Mouse (Mus musculus) heart, embryonic 11.5 days (tissue): ENCODE results near the gene BC016579. TPM values are rescaled to one million over a fixed set of nuclear protein-coding genes. Genes with fewer than 3 reads are reported as not detected.

ENCODE experiments used
- ATAC-seq: fragments of 200-750 bp; cut with Nextera tagmentation; replicated peaks from 2 replicates; pipeline ENCODE4 v1.8.0; 2017; ENCODE audit warnings: moderate library complexity; ENCODE audit not compliant: insufficient number of reproducible peaks, low FRiP score, low TSS enrichment
- H3K27ac ChIP-seq: fragments of 300-500 bp; sonication (generic); 2 replicates; pipeline ENCODE4 v1.5.1; 2014; ENCODE audit warnings: mild to moderate bottlenecking, low read depth, low read length
- H3K27me3 ChIP-seq: fragments of 300-500 bp; sonication (generic); 2 replicates; pipeline ENCODE4 v1.6.1; 2014; ENCODE audit warnings: mild to moderate bottlenecking, low read length, mixed read lengths; ENCODE audit not compliant: control insufficient read depth, insufficient read depth
- H3K36me3 ChIP-seq: fragments of 300-500 bp; sonication (generic); 2 replicates; pipeline ENCODE4 v1.6.1; 2014; ENCODE audit warnings: mild to moderate bottlenecking, low read length, moderate library complexity, mixed read lengths; ENCODE audit not compliant: control insufficient read depth, insufficient read depth
- H3K4me1 ChIP-seq: fragments of 300-500 bp; sonication (generic); 2 replicates; pipeline ENCODE4 v1.6.1; 2014; ENCODE audit warnings: low read length; ENCODE audit not compliant: control insufficient read depth, insufficient read depth
- H3K4me2 ChIP-seq: fragments of 300-500 bp; sonication (generic); 2 replicates; pipeline ENCODE4 v1.6.1; 2014; ENCODE audit warnings: mild to moderate bottlenecking, moderate library complexity
- H3K4me3 ChIP-seq: fragments of 300-500 bp; sonication (generic); 2 replicates; pipeline ENCODE4 v1.5.1; 2014; ENCODE audit warnings: low read depth, low read length
- H3K9ac ChIP-seq: fragments of 300-500 bp; sonication (generic); 2 replicates; pipeline ENCODE4 v1.6.1; 2014; ENCODE audit warnings: mild to moderate bottlenecking, low read depth, low read length, moderate library complexity
- H3K9me3 ChIP-seq: fragments of 300-500 bp; sonication (generic); replicated peaks from 2 replicates; pipeline ENCODE4 v1.6.1; 2016; ENCODE audit warnings: low read length; ENCODE audit not compliant: control insufficient read depth
- WGBS: fragments of 180-500 bp; shearing (Covaris S2); extraction: QIAGEN DNeasy Blood & Tissue Kit; methylation state at CpG from one replicate; pipeline ENCODE4 v1.1.7; 2014; ENCODE audit not compliant: insufficient replicate concordance; 5-methylcytosine and 5-hydroxymethylcytosine counted together
- polyA plus RNA-seq: library from polyadenylated mRNA; unstranded; fragments of >200 nt; fragmentation: Nextera tagmentation; extraction: Ambion mirVana; gene quantifications from 2 replicates; pipeline ENCODE4 v1.2.1, GENCODE M21; 2014

BC016579 gene
- polyA plus RNA-seq, 1 experiment from 2014 or later: 0.19 TPM

GRCm38 (mm10) chr16:45654465-45654864, 597 bp upstream of the BC016579 start:
- no peaks in the 10 kb centered on the region for H3K9me3 ChIP-seq
- whole genome bisulfite sequencing: 67% methylated on average over 9 of the region's 9 CpGs
- 0 out of 2 replicates have a peak, but pooled peaks cover 6% of the 10 kb centered on the region for H3K27me3 ChIP-seq
- no peak overlapping the region for H3K27ac ChIP-seq
- H3K4me3 ChIP-seq: no peak overlapping the region
- H3K36me3 ChIP-seq: no peaks in the 10 kb centered on the region
- peaks cover 11% of the 10 kb centered on the region; the same call in 1 of the 2 replicates for H3K4me1 ChIP-seq
- no peak overlapping the region for H3K9ac ChIP-seq
- H3K4me2 ChIP-seq: peak overlapping the region; percentile 84
- ATAC-seq: no peak

- no peak for ATAC-seq
- 8% methylated on average over 17 of the region's 17 CpGs for WGBS
Observed at GRCm38 (mm10) chr16:45653009-45653933, 597 bp downstream of the BC016579 start.

GRCm38 (mm10) chr16:45651497-45651896, 2.4 kb downstream of the BC016579 start:
- Histone ChIP-seq H3K9me3 (no peaks in the 10 kb centered on the region), H3K4me2 (no peak overlapping the region), H3K36me3 (no peaks in the 10 kb centered on the region), H3K27me3 (0 out of 2 replicates have a peak, but pooled peaks cover 6% of the 10 kb centered on the region), H3K4me1 (peaks cover 11% of the 10 kb centered on the region; the same call in 1 of the 2 replicates), H3K4me3 (no peak overlapping the region), H3K9ac (no peak overlapping the region), H3K27ac (no peak overlapping the region)
- ATAC-seq: no peak
- 59% methylated on average over 2 of the region's 2 CpGs for WGBS

More at GRCm38 (mm10) chr16:45653009-45653933, 597 bp downstream of the BC016579 start:
- Histone ChIP-seq H3K36me3 (no peaks in the 10 kb centered on the region), H3K9me3 (no peaks in the 10 kb centered on the region), H3K9ac (peak overlapping the region; percentile 56), H3K4me2 (peak overlapping the region; percentile 84), H3K27me3 (0 out of 2 replicates have a peak, but pooled peaks cover 6% of the 10 kb centered on the region), H3K27ac (no peak overlapping the region), H3K4me1 (peaks cover 11% of the 10 kb centered on the region; the same call in 1 of the 2 replicates), H3K4me3 (peak overlapping the region; percentile 41)

GRCm38 (mm10) chr16:45644380-45644779, 9.5 kb downstream of the BC016579 start:
- no peak overlapping the region for H3K4me3 ChIP-seq
- H3K9me3 ChIP-seq: no peaks in the 10 kb centered on the region
- H3K27ac ChIP-seq: no peak overlapping the region
- H3K36me3 ChIP-seq: no peaks in the 10 kb centered on the region
- 0 out of 2 replicates have a peak, but pooled peaks cover 5% of the 10 kb centered on the region for H3K4me1 ChIP-seq
- no peak overlapping the region for H3K4me2 ChIP-seq
- no peaks in the 10 kb centered on the region for H3K27me3 ChIP-seq
- ATAC-seq: no peak
- no peak overlapping the region for H3K9ac ChIP-seq
- WGBS: 46% methylated on average over 6 of the region's 6 CpGs

GRCm38 (mm10) chr16:45643944-45644343, 9.9 kb downstream of the BC016579 start:
- ATAC-seq: no peak
- Histone ChIP-seq H3K4me1 (0 out of 2 replicates have a peak, but pooled peaks cover 5% of the 10 kb centered on the region), H3K9me3 (no peaks in the 10 kb centered on the region), H3K4me2 (no peak overlapping the region), H3K27ac (no peak overlapping the region), H3K36me3 (no peaks in the 10 kb centered on the region), H3K4me3 (no peak overlapping the region), H3K9ac (no peak overlapping the region), H3K27me3 (no peaks in the 10 kb centered on the region)
- 70% methylated on average over 3 of the region's 3 CpGs for WGBS

GRCm38 (mm10) chr16:45641301-45641700, 12.6 kb downstream of the BC016579 start:
- 0 out of 2 replicates have a peak, but pooled peaks cover 5% of the 10 kb centered on the region for H3K4me1 ChIP-seq
- no peak for ATAC-seq
- no peak overlapping the region for H3K9ac ChIP-seq
- WGBS: 56% methylated on average over 3 of the region's 3 CpGs
- H3K27me3 ChIP-seq: no peaks in the 10 kb centered on the region
- H3K36me3 ChIP-seq: no peaks in the 10 kb centered on the region
- no peak overlapping the region for H3K4me2 ChIP-seq
- no peaks in the 10 kb centered on the region for H3K9me3 ChIP-seq
- H3K4me3 ChIP-seq: no peak overlapping the region
- peak overlapping the region; percentile 60; the same call in 1 of the 2 replicates for H3K27ac ChIP-seq

GRCm38 (mm10) chr16:45640070-45640762, 13.7 kb downstream of the BC016579 start:
- ATAC-seq: no peak
- H3K27me3 ChIP-seq: no peaks in the 10 kb centered on the region
- WGBS: 62% methylated on average over 10 of the region's 10 CpGs
- H3K4me1 ChIP-seq: 0 out of 2 replicates have a peak, but pooled peaks cover 5% of the 10 kb centered on the region
- no peaks in the 10 kb centered on the region for H3K36me3 ChIP-seq
- H3K4me3 ChIP-seq: no peak overlapping the region
- no peak overlapping the region for H3K4me2 ChIP-seq
- H3K27ac ChIP-seq: no peak overlapping the region
- no peak overlapping the region for H3K9ac ChIP-seq
- no peaks in the 10 kb centered on the region for H3K9me3 ChIP-seq

- Histone ChIP-seq H3K36me3 (no peaks in the 10 kb centered on the region), H3K4me1 (no peaks in the 10 kb centered on the region), H3K27me3 (no peaks in the 10 kb centered on the region), H3K9me3 (no peaks in the 10 kb centered on the region), H3K9ac (no peak overlapping the region), H3K27ac (no peak overlapping the region), H3K4me2 (no peak overlapping the region), H3K4me3 (no peak overlapping the region)
- no peak for ATAC-seq
- 77% methylated on average over 2 of the region's 2 CpGs for WGBS
Observed at GRCm38 (mm10) chr16:45635826-45636225, 18.0 kb downstream of the BC016579 start.
